Mouse (Mus musculus): ENCODE data around the gene Prm3.

GRCm38 (mm10) chr16:10786782-10787547, 3.7 kb downstream of the Prm3 start:
- TF ChIP-seq POLR2A (IDR thresholded peaks at IDR 0.05; ENCODE audit: insufficient read depth, low read length): no peak
- no peak for TF ChIP-seq CTCF (IDR thresholded peaks at IDR 0.05; ENCODE audit: low read depth, low read length)
- no peak for TF ChIP-seq EP300 (IDR thresholded peaks at IDR 0.05; ENCODE audit: insufficient read depth, low read depth, low read length)
